Mouse (Mus musculus) splenic B cell, adult 2 months (primary cell): Measurements from ENCODE around the gene March7.

ENCODE experiments used
- DNase-seq: peaks from one replicate; pipeline ENCODE4 v3.0.0-alpha.2; 2011; ENCODE audit warnings: low read depth, low spot score
- H3K27me3 ChIP-seq: 2 replicates; pipeline ENCODE4 v1.6.1; 2012; ENCODE audit warnings: mild to moderate bottlenecking, low read length, moderate library complexity, mixed read lengths; ENCODE audit not compliant: control insufficient read depth, poor library complexity, insufficient read depth, severe bottlenecking
- H3K36me3 ChIP-seq: 2 replicates; pipeline ENCODE4 v1.6.1; 2012; ENCODE audit warnings: mild to moderate bottlenecking, low read length, moderate library complexity, mixed read lengths; ENCODE audit not compliant: control insufficient read depth, poor library complexity, insufficient read depth, severe bottlenecking

March7 gene

GRCm38 (mm10) chr2:60209703-60210651, at the start of gene March7, which contains the start of gene Baz2b:
March7 (plus strand) TSS chr2:60209887.
Baz2b (minus strand) TSS chr2:60209839.
- Histone ChIP-seq H3K27me3 (no peaks in the 10 kb centered on the region), H3K36me3 (no peaks in the 10 kb centered on the region)
- DNase-seq: peak; percentile 94

GRCm38 (mm10) chr2:60163744-60164143, 45.9 kb upstream of the March7 start:
- DNase-seq: no peak
- H3K27me3 ChIP-seq: no peaks in the 10 kb centered on the region
- no peaks in the 10 kb centered on the region for H3K36me3 ChIP-seq

- Histone ChIP-seq H3K36me3 (no peaks in the 10 kb centered on the region), H3K27me3 (no peaks in the 10 kb centered on the region)
- DNase-seq: no peak
Measured at GRCm38 (mm10) chr2:60165679-60166078, 44.0 kb upstream of the March7 start.

GRCm38 (mm10) chr2:60166878-60167277, 42.8 kb upstream of the March7 start:
- Histone ChIP-seq H3K36me3 (no peaks in the 10 kb centered on the region), H3K27me3 (no peaks in the 10 kb centered on the region)
- peak; percentile 63 for DNase-seq

- H3K27me3 ChIP-seq: no peaks in the 10 kb centered on the region
- peak; percentile 91 for DNase-seq
- no peaks in the 10 kb centered on the region for H3K36me3 ChIP-seq
Measured at GRCm38 (mm10) chr2:60171786-60172530, 37.7 kb upstream of the March7 start.

GRCm38 (mm10) chr2:60172531-60172914, 37.2 kb upstream of the March7 start:
- Histone ChIP-seq H3K36me3 (no peaks in the 10 kb centered on the region), H3K27me3 (no peaks in the 10 kb centered on the region)
- peak; percentile 89 for DNase-seq

GRCm38 (mm10) chr2:60173190-60173589, 36.5 kb upstream of the March7 start:
- DNase-seq: peak; percentile 68
- H3K27me3 ChIP-seq: no peaks in the 10 kb centered on the region
- H3K36me3 ChIP-seq: no peaks in the 10 kb centered on the region

GRCm38 (mm10) chr2:60173595-60173994, 36.1 kb upstream of the March7 start:
- Histone ChIP-seq H3K36me3 (no peaks in the 10 kb centered on the region), H3K27me3 (no peaks in the 10 kb centered on the region)
- no peak for DNase-seq

- peak; percentile 38 for DNase-seq
Measured at GRCm38 (mm10) chr2:60175078-60175477, 34.6 kb upstream of the March7 start.

GRCm38 (mm10) chr2:60176087-60176486, 33.6 kb upstream of the March7 start:
- DNase-seq: peak; percentile 60
- no peaks in the 10 kb centered on the region for H3K36me3 ChIP-seq
- no peaks in the 10 kb centered on the region for H3K27me3 ChIP-seq

More at GRCm38 (mm10) chr2:60175078-60175477, 34.6 kb upstream of the March7 start:
- Histone ChIP-seq H3K27me3 (no peaks in the 10 kb centered on the region), H3K36me3 (no peaks in the 10 kb centered on the region)

GRCm38 (mm10) chr2:60177490-60177889, 32.2 kb upstream of the March7 start:
- H3K27me3 ChIP-seq: no peaks in the 10 kb centered on the region
- DNase-seq: no peak
- H3K36me3 ChIP-seq: no peaks in the 10 kb centered on the region

- DNase-seq: no peak
- H3K27me3 ChIP-seq: no peaks in the 10 kb centered on the region
- no peaks in the 10 kb centered on the region for H3K36me3 ChIP-seq
Measured at GRCm38 (mm10) chr2:60181696-60182095, 28.0 kb upstream of the March7 start.

GRCm38 (mm10) chr2:60196841-60197240, 12.8 kb upstream of the March7 start:
- H3K36me3 ChIP-seq: no peaks in the 10 kb centered on the region
- no peak for DNase-seq
- H3K27me3 ChIP-seq: no peaks in the 10 kb centered on the region

GRCm38 (mm10) chr2:60200051-60200562, 9.6 kb upstream of the March7 start:
- no peak for DNase-seq
- Histone ChIP-seq H3K36me3 (no peaks in the 10 kb centered on the region), H3K27me3 (no peaks in the 10 kb centered on the region)

- Histone ChIP-seq H3K27me3 (no peaks in the 10 kb centered on the region), H3K36me3 (no peaks in the 10 kb centered on the region)
- DNase-seq: peak; percentile 65
Measured at GRCm38 (mm10) chr2:60200667-60201066, 9.0 kb upstream of the March7 start.
